Mouse (Mus musculus) urinary bladder, adult 2 months (tissue): ENCODE measurements around the gene Gm28042. TPM values are rescaled to one million over a fixed set of nuclear protein-coding genes. Genes with fewer than 3 reads are reported as not detected.

Experiments used
- DNase-seq: peaks from one replicate; pipeline ENCODE4 v3.0.0; 2022; ENCODE audit warnings: low spot score
- polyA plus RNA-seq: library from polyadenylated mRNA; depleted of rRNA; stranded (reverse); fragments of >200 nt; gene quantifications from 2 replicates; pipeline ENCODE4 v1.2.3, GENCODE M21; 2012; rRNA removed

The Gm28042 gene
- 3.6 and 3.9 TPM in 2 replicates for polyA plus RNA-seq

GRCm38 (mm10) chr2:120026984-120027949 is at the start of gene Gm28042, which contains the start of gene Jmjd7:
TSS of gene Gm28042 (plus strand) at chr2:120027493.
TSS of gene Jmjd7 (plus strand) at chr2:120027483.
- peak; percentile 78 for DNase-seq

- no peak for DNase-seq
These were observed 46.8 kb upstream of the Gm28042 start for GRCm38 (mm10) chr2:119980343-119980986.

- DNase-seq = no peak
These were observed 45.7 kb upstream of the Gm28042 start for GRCm38 (mm10) chr2:119981631-119982030.

- no peak for DNase-seq
These were observed 41.4 kb upstream of the Gm28042 start for GRCm38 (mm10) chr2:119985871-119986270.

GRCm38 (mm10) chr2:119986369-119986768 is 40.9 kb upstream of the Gm28042 start:
- DNase-seq = no peak

GRCm38 (mm10) chr2:119987441-119987840 is 39.9 kb upstream of the Gm28042 start:
- DNase-seq = no peak

GRCm38 (mm10) chr2:119988952-119989351 is 38.3 kb upstream of the Gm28042 start:
- DNase-seq = no peak

- DNase-seq = no peak
These were observed 36.4 kb upstream of the Gm28042 start for GRCm38 (mm10) chr2:119990881-119991280.

GRCm38 (mm10) chr2:119992349-119992748 is 34.9 kb upstream of the Gm28042 start:
- no peak for DNase-seq

GRCm38 (mm10) chr2:119993515-119993914 is 33.8 kb upstream of the Gm28042 start:
- no peak for DNase-seq

- no peak for DNase-seq
These were observed 32.5 kb upstream of the Gm28042 start for GRCm38 (mm10) chr2:119994839-119995238.

GRCm38 (mm10) chr2:119995391-119996281 is 31.7 kb upstream of the Gm28042 start:
- no peak for DNase-seq

- no peak for DNase-seq
These were observed 29.9 kb upstream of the Gm28042 start for GRCm38 (mm10) chr2:119997354-119997753.

GRCm38 (mm10) chr2:119999731-120000130 is 27.6 kb upstream of the Gm28042 start:
- no peak for DNase-seq

GRCm38 (mm10) chr2:120000882-120001584 is 26.3 kb upstream of the Gm28042 start:
- DNase-seq = no peak

- no peak for DNase-seq
These were observed 25.3 kb upstream of the Gm28042 start for GRCm38 (mm10) chr2:120001956-120002355.

- no peak for DNase-seq
These were observed 23.3 kb upstream of the Gm28042 start for GRCm38 (mm10) chr2:120003970-120004369.

GRCm38 (mm10) chr2:120006696-120007095 is 20.6 kb upstream of the Gm28042 start:
- no peak for DNase-seq

GRCm38 (mm10) chr2:120007680-120008210 is 19.5 kb upstream of the Gm28042 start:
- DNase-seq = no peak

- DNase-seq = no peak
These were observed 18.6 kb upstream of the Gm28042 start for GRCm38 (mm10) chr2:120008672-120009071.
